Mouse (Mus musculus) cerebellum, postnatal 14 days (tissue): ENCODE results near the gene C2cd4c.
A peak's percentile ranks its signal among the peaks of the same experiment; 100 is the strongest.

Experiments used
- DNase-seq, 2 experiments: peaks; one replicate each; pipeline ENCODE4 v3.0.0; 2021; ENCODE audit warnings: mixed read lengths in 2 of 2

Gene C2cd4c

GRCm38 (mm10) chr10:79613578-79614304 lies at the start of gene C2cd4c:
C2cd4c (minus strand) TSS chr10:79614025.
- DNase-seq = peak; percentile 79

- DNase-seq = no peak
Measured at GRCm38 (mm10) chr10:79661861-79662260, 48.0 kb upstream of the C2cd4c start.

GRCm38 (mm10) chr10:79660298-79660697 lies 46.5 kb upstream of the C2cd4c start:
- DNase-seq = peak in 1 of 2 experiments; percentile 57

- DNase-seq = no peak
Measured at GRCm38 (mm10) chr10:79658829-79659228, 45.0 kb upstream of the C2cd4c start.

GRCm38 (mm10) chr10:79654946-79655395 lies 41.1 kb upstream of the C2cd4c start:
- no peak for DNase-seq

GRCm38 (mm10) chr10:79652789-79653188 lies 39.0 kb upstream of the C2cd4c start:
- no peak for DNase-seq

- peak; percentile 94 to 96 for DNase-seq
Measured at GRCm38 (mm10) chr10:79649070-79649751, 35.4 kb upstream of the C2cd4c start.

GRCm38 (mm10) chr10:79645711-79646110 lies 31.9 kb upstream of the C2cd4c start, which contains the start of gene Odf3l2:
Odf3l2 (minus strand) TSS chr10:79645738.
- DNase-seq = no peak

GRCm38 (mm10) chr10:79638486-79639204 lies 24.8 kb upstream of the C2cd4c start:
- peak; percentile 78 to 82 for DNase-seq

GRCm38 (mm10) chr10:79637128-79638110 lies 23.6 kb upstream of the C2cd4c start, which contains the start of gene Shc2:
Shc2 (minus strand) TSS chr10:79637918.
- peak; percentile 94 for DNase-seq

GRCm38 (mm10) chr10:79636287-79636686 lies 22.5 kb upstream of the C2cd4c start:
- DNase-seq = peak; percentile 55 to 66

- DNase-seq = peak; percentile 7 to 14
Measured at GRCm38 (mm10) chr10:79633006-79633777, 19.4 kb upstream of the C2cd4c start.

GRCm38 (mm10) chr10:79631432-79631831 lies 17.6 kb upstream of the C2cd4c start:
- DNase-seq = peak; percentile 71 to 81

- peak; percentile 47 to 62 for DNase-seq
Measured at GRCm38 (mm10) chr10:79628377-79628776, 14.6 kb upstream of the C2cd4c start.

GRCm38 (mm10) chr10:79626156-79626555 lies 12.3 kb upstream of the C2cd4c start:
- DNase-seq = peak in 1 of 2 experiments; percentile 37

- peak; percentile 59 to 69 for DNase-seq
Measured at GRCm38 (mm10) chr10:79625398-79625797, 11.6 kb upstream of the C2cd4c start.

GRCm38 (mm10) chr10:79623950-79624349 lies 10.1 kb upstream of the C2cd4c start:
- DNase-seq = peak; percentile 50 to 57

GRCm38 (mm10) chr10:79616376-79616775 lies 2.6 kb upstream of the C2cd4c start:
- peak; percentile 43 to 51 for DNase-seq

- DNase-seq = peak; percentile 88 to 90
Measured at GRCm38 (mm10) chr10:79615860-79616259, 2.0 kb upstream of the C2cd4c start.

GRCm38 (mm10) chr10:79614305-79614643 lies 449 bp upstream of the C2cd4c start:
- DNase-seq = no peak
